Mouse (Mus musculus) layer of hippocampus, adult 9-10 months (tissue): Measurements from ENCODE around the gene Tpk1.

Source experiments
- DNase-seq: peaks from one replicate; pipeline ENCODE4 v3.0.0; 2022; ENCODE audit warnings: low spot score

Tpk1 gene

GRCm38 (mm10) chr6:43665677-43666546, at the start of gene Tpk1:
Tpk1 (minus strand) TSS chr6:43666278.
- peak; percentile 70 for DNase-seq

GRCm38 (mm10) chr6:43702810-43703614, 36.9 kb upstream of the Tpk1 start:
- no peak for DNase-seq

- DNase-seq, result no peak
These were observed 25.8 kb upstream of the Tpk1 start for GRCm38 (mm10) chr6:43691863-43692262.

GRCm38 (mm10) chr6:43685985-43686384, 19.9 kb upstream of the Tpk1 start:
- no peak for DNase-seq

- DNase-seq, result no peak
These were observed 16.5 kb upstream of the Tpk1 start for GRCm38 (mm10) chr6:43682535-43682934.

GRCm38 (mm10) chr6:43678689-43679212, 12.7 kb upstream of the Tpk1 start:
- DNase-seq, result no peak

- no peak for DNase-seq
These were observed 11.5 kb upstream of the Tpk1 start for GRCm38 (mm10) chr6:43677566-43677965.

GRCm38 (mm10) chr6:43676139-43676538, 10.1 kb upstream of the Tpk1 start:
- no peak for DNase-seq

GRCm38 (mm10) chr6:43674986-43675760, 9.1 kb upstream of the Tpk1 start:
- no peak for DNase-seq

- no peak for DNase-seq
These were observed 4.9 kb upstream of the Tpk1 start for GRCm38 (mm10) chr6:43670939-43671338.

- no peak for DNase-seq
These were observed 1.6 kb upstream of the Tpk1 start for GRCm38 (mm10) chr6:43667681-43668080.

GRCm38 (mm10) chr6:43666611-43667400, 728 bp upstream of the Tpk1 start:
- DNase-seq, result no peak

GRCm38 (mm10) chr6:43661822-43662221, 4.3 kb downstream of the Tpk1 start:
- DNase-seq, result no peak

- no peak for DNase-seq
These were observed 7.8 kb downstream of the Tpk1 start for GRCm38 (mm10) chr6:43658290-43658689.

GRCm38 (mm10) chr6:43657845-43658244, 8.2 kb downstream of the Tpk1 start:
- DNase-seq, result no peak

GRCm38 (mm10) chr6:43654876-43655456, 11.1 kb downstream of the Tpk1 start:
- DNase-seq, result no peak

GRCm38 (mm10) chr6:43649516-43649915, 16.6 kb downstream of the Tpk1 start:
- no peak for DNase-seq

GRCm38 (mm10) chr6:43645674-43646073, 20.4 kb downstream of the Tpk1 start:
- DNase-seq, result no peak

- DNase-seq, result no peak
These were observed 21.0 kb downstream of the Tpk1 start for GRCm38 (mm10) chr6:43645105-43645504.

GRCm38 (mm10) chr6:43643718-43644117, 22.4 kb downstream of the Tpk1 start:
- DNase-seq, result no peak

- no peak for DNase-seq
These were observed 23.7 kb downstream of the Tpk1 start for GRCm38 (mm10) chr6:43642375-43642774.
